Mouse (Mus musculus) monocyte, adult 2 months (primary cell): ENCODE measurements around the gene Gm3526.
"Not testable (repeated sequence)": the region's sequence is repeated elsewhere in the genome, so short reads cannot be mapped to it uniquely, and the experiment has no call there.

ENCODE experiments used
- DNase-seq, 2 experiments: peaks; one replicate each; pipeline ENCODE4 v3.0.0; 2022; ENCODE audit warnings: low spot score in 2 of 2, low read depth in 1 of 2

The Gm3526 gene

DNA sequence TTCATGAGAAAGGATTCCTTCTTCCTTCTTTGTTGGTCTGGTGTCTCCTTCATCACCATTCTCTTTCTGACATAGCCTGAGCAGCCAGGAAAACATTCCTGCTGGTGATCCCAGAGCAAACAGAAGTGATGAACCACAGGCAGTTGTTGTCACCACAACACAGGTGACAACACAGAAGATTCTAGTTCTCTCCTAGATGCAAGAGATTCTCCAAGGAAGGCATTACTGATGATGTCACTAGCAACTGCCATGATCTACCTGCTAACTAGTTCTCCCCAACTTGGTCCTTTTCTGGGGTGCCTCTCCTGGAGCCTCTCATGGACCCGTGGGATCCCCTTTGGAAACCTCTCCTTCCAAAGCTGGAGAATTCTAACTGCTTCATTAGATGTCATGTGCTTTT is at the start of gene Gm3526:
Gm3526 (minus strand) TSS at position 101 of the 400 bp plus-strand sequence.
- DNase-seq = not testable (repeated sequence)
